Comparison of ENCODE assay signal across 23 mouse cellular contexts in genomic region chr8:18381615-18382178, GRCm38 (mm10).
A peak's percentile ranks its signal among the peaks of the same experiment; 100 is the strongest.
DNase-seq lines count a peak whose midpoint lies in the region; ATAC-seq and TF ChIP-seq lines count a peak whose summit lies in the region.
"Had no signal": no experiment of that assay in that cellular context is flagged by ENCODE, and none has a peak within 500 bp of the region (broad histone marks: within the 10 kb centered on the region; RNA-seq: fewer than 3 reads in every experiment).

No protein-coding gene starts in this region.

- H3K36me3 ChIP-seq in forebrain, embryonic 11.5 days (ENCODE audit: control insufficient read depth, insufficient read depth, low read length), result no peaks in the 10 kb centered on the region
- no peaks in the 10 kb centered on the region for H3K36me3 ChIP-seq in forebrain, postnatal 0 days (ENCODE audit: insufficient read depth)
- no peaks in the 10 kb centered on the region for H3K36me3 ChIP-seq in midbrain, postnatal 0 days (ENCODE audit: insufficient read depth, low read length)
- H3K36me3 ChIP-seq in midbrain, embryonic 16.5 days (ENCODE audit: control insufficient read depth, insufficient read depth, low read length), result no peaks in the 10 kb centered on the region
- no peaks in the 10 kb centered on the region for H3K36me3 ChIP-seq in neural tube, embryonic 14.5 days (ENCODE audit: control insufficient read depth, insufficient read depth, low read length)
- H3K36me3 ChIP-seq: embryonic facial prominence, embryonic 10.5 days; heart, embryonic 15.5 days; intestine, embryonic 15.5 days; limb, embryonic 13.5 days; liver, embryonic 12.5 days; midbrain, embryonic 15.5 days had no signal

- H3K4me3 ChIP-seq in forebrain, embryonic 11.5 days (ENCODE audit: low read depth, low read length), result no peak overlapping the region
- no peak overlapping the region for H3K4me3 ChIP-seq in forebrain, postnatal 0 days (ENCODE audit: low read depth, low read length)
- H3K4me3 ChIP-seq in midbrain, postnatal 0 days (ENCODE audit: low read depth, low read length), result no peak overlapping the region
- no peak overlapping the region for H3K4me3 ChIP-seq in midbrain, embryonic 16.5 days (ENCODE audit: low read depth, low read length)
- no peak overlapping the region for H3K4me3 ChIP-seq in neural tube, embryonic 14.5 days (ENCODE audit: low read depth, low read length)
- H3K4me3 ChIP-seq: embryonic facial prominence, embryonic 10.5 days; gastrocnemius, adult 2 months; heart, embryonic 15.5 days; intestine, embryonic 15.5 days; limb, embryonic 13.5 days; liver, embryonic 12.5 days; midbrain, embryonic 15.5 days had no signal

- 0 out of 2 replicates have a peak, but pooled peaks have one; percentile 18 for ATAC-seq in forebrain, embryonic 11.5 days (replicated peaks; ENCODE audit: low FRiP score)
- ATAC-seq in forebrain, postnatal 0 days, result no peak; the same call in 1 of the 2 replicates
- no peak for ATAC-seq in midbrain, postnatal 0 days (ENCODE audit: low FRiP score)
- no peak for ATAC-seq in midbrain, embryonic 16.5 days
- peak; percentile 90 for ATAC-seq in neural tube, embryonic 14.5 days (ENCODE audit: low read depth)
- no peak for ATAC-seq in inflammation-experienced regulatory T-cells, adult 6 months
- ATAC-seq: intestine, embryonic 15.5 days; liver, embryonic 12.5 days; midbrain, embryonic 15.5 days had no signal

- no peaks in the 10 kb centered on the region for H3K9me3 ChIP-seq in forebrain, embryonic 11.5 days (ENCODE audit: control insufficient read depth, low read length)
- H3K9me3 ChIP-seq in forebrain, postnatal 0 days (ENCODE audit: low read length), result no peaks in the 10 kb centered on the region
- H3K9me3 ChIP-seq in midbrain, postnatal 0 days (ENCODE audit: low read length), result no peaks in the 10 kb centered on the region
- no peaks in the 10 kb centered on the region for H3K9me3 ChIP-seq in midbrain, embryonic 16.5 days (replicated peaks; ENCODE audit: control insufficient read depth, low read length, poor library complexity, severe bottlenecking)
- H3K9me3 ChIP-seq in neural tube, embryonic 14.5 days (ENCODE audit: control insufficient read depth, low read length), result no peaks in the 10 kb centered on the region
- H3K9me3 ChIP-seq: embryonic facial prominence, embryonic 10.5 days; heart, embryonic 15.5 days; intestine, embryonic 15.5 days; limb, embryonic 13.5 days; liver, embryonic 12.5 days; midbrain, embryonic 15.5 days had no signal

- H3K9ac ChIP-seq in forebrain, embryonic 11.5 days (ENCODE audit: low read length), result no peak overlapping the region
- H3K9ac ChIP-seq in forebrain, postnatal 0 days, result no peak overlapping the region
- H3K9ac ChIP-seq in midbrain, postnatal 0 days (replicated peaks; ENCODE audit: low read length, poor library complexity, severe bottlenecking), result no peak overlapping the region
- H3K9ac ChIP-seq in midbrain, embryonic 16.5 days (ENCODE audit: low read depth, low read length), result no peak overlapping the region
- no peak overlapping the region for H3K9ac ChIP-seq in neural tube, embryonic 14.5 days (replicated peaks; ENCODE audit: low read depth, low read length)
- H3K9ac ChIP-seq: heart, embryonic 15.5 days; intestine, embryonic 15.5 days; limb, embryonic 13.5 days; liver, embryonic 12.5 days; midbrain, embryonic 15.5 days had no signal

- no peak for DNase-seq in forebrain, embryonic 11.5 days (ENCODE audit: low spot score)
- DNase-seq in forebrain, postnatal 0 days, result no peak
- peak; percentile 34 for DNase-seq in midbrain, postnatal 0 days (ENCODE audit: low spot score)
- peak; percentile 20 for DNase-seq in embryo, embryonic 11 days
- DNase-seq in thymus, postnatal 10 days (ENCODE audit: low spot score in 2 of 2), result no peak
- DNase-seq: adrenal gland, postnatal 36 days; cerebellum, adult 11-12 months; cerebellum, postnatal 10 days; gastrocnemius, adult 2 months; kidney, adult 9 months; kidney, postnatal 14 days; lung, adult 18-20 months; lung, postnatal 14 days; thymus, postnatal 14 days had no signal

- no peaks in the 10 kb centered on the region for H3K4me1 ChIP-seq in forebrain, embryonic 11.5 days (replicated peaks; ENCODE audit: control insufficient read depth, insufficient read depth, low read length)
- no peaks in the 10 kb centered on the region for H3K4me1 ChIP-seq in forebrain, postnatal 0 days (ENCODE audit: insufficient read depth)
- H3K4me1 ChIP-seq in midbrain, postnatal 0 days (ENCODE audit: insufficient read depth, low read length), result no peaks in the 10 kb centered on the region
- H3K4me1 ChIP-seq in midbrain, embryonic 16.5 days (ENCODE audit: control insufficient read depth, insufficient read depth, low read length), result peaks cover 3% of the 10 kb centered on the region; the same call in 1 of the 2 replicates
- H3K4me1 ChIP-seq in neural tube, embryonic 14.5 days (ENCODE audit: control insufficient read depth, insufficient read depth, low read length), result no peaks in the 10 kb centered on the region
- H3K4me1 ChIP-seq: embryonic facial prominence, embryonic 10.5 days; heart, embryonic 15.5 days; intestine, embryonic 15.5 days; limb, embryonic 13.5 days; liver, embryonic 12.5 days; midbrain, embryonic 15.5 days had no signal

- H3K27me3 ChIP-seq in forebrain, embryonic 11.5 days (ENCODE audit: control insufficient read depth, insufficient read depth, low read length), result no peaks in the 10 kb centered on the region
- H3K27me3 ChIP-seq in forebrain, postnatal 0 days (ENCODE audit: insufficient read depth, low read length), result no peaks in the 10 kb centered on the region
- H3K27me3 ChIP-seq in midbrain, postnatal 0 days (ENCODE audit: insufficient read depth, low read length), result no peaks in the 10 kb centered on the region
- H3K27me3 ChIP-seq in midbrain, embryonic 16.5 days (ENCODE audit: control insufficient read depth, insufficient read depth, low read depth, low read length), result no peaks in the 10 kb centered on the region
- H3K27me3 ChIP-seq in neural tube, embryonic 14.5 days (ENCODE audit: control insufficient read depth, insufficient read depth, low read length), result no peaks in the 10 kb centered on the region
- H3K27me3 ChIP-seq: heart, embryonic 15.5 days; intestine, embryonic 15.5 days; limb, embryonic 13.5 days; liver, embryonic 12.5 days; midbrain, embryonic 15.5 days had no signal

- H3K27ac ChIP-seq in forebrain, embryonic 11.5 days (ENCODE audit: low read depth, low read length), result no peak overlapping the region
- H3K27ac ChIP-seq in forebrain, postnatal 0 days (ENCODE audit: low read depth, low read length), result no peak overlapping the region
- H3K27ac ChIP-seq in midbrain, postnatal 0 days (ENCODE audit: low read depth, low read length), result no peak overlapping the region
- no peak overlapping the region for H3K27ac ChIP-seq in midbrain, embryonic 16.5 days (ENCODE audit: low read length)
- H3K27ac ChIP-seq in neural tube, embryonic 14.5 days (ENCODE audit: low read depth, low read length), result no peak overlapping the region
- H3K27ac ChIP-seq: embryonic facial prominence, embryonic 10.5 days; gastrocnemius, adult 2 months; heart, embryonic 15.5 days; intestine, embryonic 15.5 days; limb, embryonic 13.5 days; liver, embryonic 12.5 days; midbrain, embryonic 15.5 days had no signal

- no peak overlapping the region for H3K4me2 ChIP-seq in forebrain, embryonic 11.5 days (ENCODE audit: low read depth, low read length, severe bottlenecking)
- H3K4me2 ChIP-seq in forebrain, postnatal 0 days (ENCODE audit: low read depth), result no peak overlapping the region
- no peak overlapping the region for H3K4me2 ChIP-seq in midbrain, postnatal 0 days (ENCODE audit: low read depth, low read length, poor library complexity, severe bottlenecking)
- H3K4me2 ChIP-seq in midbrain, embryonic 16.5 days (ENCODE audit: low read length), result no peak overlapping the region
- no peak overlapping the region for H3K4me2 ChIP-seq in neural tube, embryonic 14.5 days (ENCODE audit: low read depth, low read length)
- H3K4me2 ChIP-seq: heart, embryonic 15.5 days; intestine, embryonic 15.5 days; limb, embryonic 13.5 days; liver, embryonic 12.5 days; midbrain, embryonic 15.5 days had no signal

- no peak for TF ChIP-seq CTCF in forebrain, postnatal 0 days (IDR thresholded peaks at IDR 0.05; ENCODE audit: low read depth)
- TF ChIP-seq CTCF in midbrain, postnatal 0 days (IDR thresholded peaks at IDR 0.05), result no peak

- 24% methylated on average over 3 of the region's 3 CpGs for WGBS in forebrain, embryonic 11.5 days
- WGBS in forebrain, postnatal 0 days, result 8% methylated on average over 3 of the region's 3 CpGs
- 13% methylated on average over 3 of the region's 3 CpGs for WGBS in midbrain, postnatal 0 days
- WGBS in midbrain, embryonic 16.5 days, result 7% methylated on average over 3 of the region's 3 CpGs
- WGBS in neural tube, embryonic 14.5 days, result 1% methylated on average over 3 of the region's 3 CpGs

Comparison
In these comparisons a context has a peak if more than half of its experiments do, and no peak if none do; other contexts are left out.
1. ATAC-seq: peak in forebrain, embryonic 11.5 days (single experiment) and neural tube, embryonic 14.5 days (single experiment); none in forebrain, postnatal 0 days (single experiment), midbrain, postnatal 0 days (single experiment), midbrain, embryonic 16.5 days (single experiment) and inflammation-experienced regulatory T-cells, adult 6 months (single experiment).
2. DNase-seq: peak in midbrain, postnatal 0 days (single experiment) and embryo, embryonic 11 days (single experiment); none in forebrain, embryonic 11.5 days (single experiment), forebrain, postnatal 0 days (single experiment) and thymus, postnatal 10 days (0 of 2).